Mouse (Mus musculus): ENCODE measurements around the gene Gse1. TPM values are rescaled to one million over a fixed set of nuclear protein-coding genes. Genes with fewer than 3 reads are reported as not detected.

Gse1 gene
- total RNA-seq, 2 experiments from 2014 or later: 77.7 to 105 TPM

- intact Hi-C loops (cut with DNase I): loop anchor here (1.0 to 5.0 kb wide), 6 partner anchors 62 to 420 kb away; no protein-coding TSS in a partner anchor
- no peak for TF ChIP-seq CTCF (IDR thresholded peaks at IDR 0.05)
- DNase-seq (ENCODE audit: extremely low spot score in 1 of 2, low spot score in 2 of 2): peak; percentile 80 to 82
- no peak overlapping the region for H3K4me3 ChIP-seq
- no peak overlapping the region for H3K27ac ChIP-seq
Measured at GRCm38 (mm10) chr8:120598579-120598978, 370.3 kb downstream of the Gse1 start.

DNA sequence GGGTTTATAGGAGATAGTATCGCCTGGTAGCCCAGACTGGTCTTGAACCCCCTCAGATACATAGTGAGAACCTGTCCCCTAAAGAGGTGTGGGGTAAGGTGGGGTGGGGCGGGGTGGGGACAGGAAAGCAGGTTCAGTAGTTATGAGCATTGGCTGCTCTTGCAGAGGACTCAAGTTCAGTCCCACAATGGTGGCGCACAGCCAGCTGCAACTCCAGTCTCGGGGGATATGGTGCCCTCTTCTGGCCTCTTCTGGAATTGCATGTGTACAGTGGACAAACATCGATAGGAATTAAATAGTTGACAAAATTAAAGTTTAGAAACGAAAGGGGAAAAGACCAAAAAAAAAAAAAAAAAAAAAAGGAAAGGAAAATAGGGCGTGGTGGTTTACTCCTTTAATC lies 371.2 kb downstream of the Gse1 start:
- H3K27ac ChIP-seq: no peak overlapping the region
- peak; percentile 83 for TF ChIP-seq CTCF (IDR thresholded peaks at IDR 0.05)
- H3K4me3 ChIP-seq: no peak overlapping the region
- intact Hi-C loops (cut with DNase I): loop anchor here (2.0 to 5.0 kb wide), 4 partner anchors 63 to 421 kb away; no protein-coding TSS in a partner anchor
- peak; percentile 73 for DNase-seq (ENCODE audit: extremely low spot score in 1 of 2, low spot score in 2 of 2)

- intact Hi-C loops (cut with DNase I): no loop called here
- Histone ChIP-seq H3K4me3 (no peak overlapping the region), H3K27ac (no peak overlapping the region)
- DNase-seq (ENCODE audit: extremely low spot score in 1 of 2, low spot score in 2 of 2): no peak
- no peak for TF ChIP-seq CTCF (IDR thresholded peaks at IDR 0.05)
Measured at GRCm38 (mm10) chr8:120602672-120603071, 374.4 kb downstream of the Gse1 start.

DNA sequence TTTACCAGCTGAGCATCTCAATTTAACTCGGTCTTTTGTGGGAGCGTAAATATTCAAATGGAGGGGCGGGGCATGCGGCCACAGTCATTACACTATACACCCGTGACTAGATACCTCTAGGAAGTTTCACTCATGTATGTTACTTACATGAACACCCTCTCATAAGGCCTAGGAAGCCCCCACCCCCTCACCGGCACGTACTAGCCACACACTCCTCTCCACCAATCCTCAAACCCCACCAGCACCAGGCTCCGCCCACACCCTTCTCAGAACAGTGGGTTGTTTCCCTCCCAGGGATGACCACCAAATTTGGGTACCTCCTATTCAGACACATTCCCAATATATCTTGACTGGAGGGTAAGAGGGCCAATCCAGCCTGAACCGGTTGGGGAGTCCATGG lies 379.2 kb downstream of the Gse1 start:
- intact Hi-C loops (cut with DNase I): no loop called here
- DNase-seq (ENCODE audit: extremely low spot score in 1 of 2, low spot score in 2 of 2): no peak
- no peak for TF ChIP-seq CTCF (IDR thresholded peaks at IDR 0.05)
- H3K27ac ChIP-seq: no peak overlapping the region
- no peak overlapping the region for H3K4me3 ChIP-seq

- no peak overlapping the region for H3K27ac ChIP-seq
- intact Hi-C loops (cut with DNase I): no loop called here
- peak; percentile 89 for TF ChIP-seq CTCF (IDR thresholded peaks at IDR 0.05)
- H3K4me3 ChIP-seq: no peak overlapping the region
- peak; percentile 67 to 85 for DNase-seq (ENCODE audit: extremely low spot score in 1 of 2, low spot score in 2 of 2)
Measured at GRCm38 (mm10) chr8:120607885-120608284, 379.6 kb downstream of the Gse1 start.

GRCm38 (mm10) chr8:120610824-120611223 lies 382.6 kb downstream of the Gse1 start:
- no peak for TF ChIP-seq CTCF (IDR thresholded peaks at IDR 0.05)

DNA sequence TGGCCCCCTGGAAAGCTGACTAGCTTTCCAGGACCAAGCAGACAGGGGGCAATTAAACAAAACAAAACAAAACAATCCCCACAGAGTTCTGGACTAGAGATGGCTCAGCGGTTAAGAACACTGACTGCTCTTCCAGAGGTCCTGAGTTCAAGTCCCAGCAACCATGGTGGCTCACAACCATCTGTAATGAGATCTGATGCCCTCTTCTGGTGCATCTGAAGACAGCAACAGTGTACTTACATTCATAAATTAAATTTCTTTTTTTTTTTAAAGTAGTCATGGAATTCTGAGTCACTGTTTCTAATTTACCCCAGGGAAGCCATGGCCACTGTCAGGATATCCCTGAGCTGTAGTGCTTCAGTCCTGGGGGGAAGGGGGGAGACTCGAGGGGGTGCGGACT lies 386.2 kb downstream of the Gse1 start:
- DNase-seq (ENCODE audit: extremely low spot score in 1 of 2, low spot score in 2 of 2): no peak
- no peak overlapping the region for H3K4me3 ChIP-seq
- intact Hi-C loops (cut with DNase I): no loop called here
- TF ChIP-seq CTCF (IDR thresholded peaks at IDR 0.05): peak; percentile 29
- no peak overlapping the region for H3K27ac ChIP-seq

More at GRCm38 (mm10) chr8:120610824-120611223, 382.6 kb downstream of the Gse1 start:
- intact Hi-C loops (cut with DNase I): no loop called here
- H3K27ac ChIP-seq: no peak overlapping the region
- H3K4me3 ChIP-seq: no peak overlapping the region
- no peak for DNase-seq (ENCODE audit: extremely low spot score in 1 of 2, low spot score in 2 of 2)

- DNase-seq (ENCODE audit: extremely low spot score in 1 of 2, low spot score in 2 of 2): no peak
- intact Hi-C loops (cut with DNase I): no loop called here
- no peak for TF ChIP-seq CTCF (IDR thresholded peaks at IDR 0.05)
- Histone ChIP-seq H3K27ac (peak overlapping the region; percentile 7; the same call in 1 of the 2 replicates), H3K4me3 (no peak overlapping the region)
Measured at GRCm38 (mm10) chr8:120616663-120617626, 388.7 kb downstream of the Gse1 start.

- no peak overlapping the region for H3K4me3 ChIP-seq
- DNase-seq (ENCODE audit: extremely low spot score in 1 of 2, low spot score in 2 of 2): peak; percentile 57 to 75
- peak; percentile 93 for TF ChIP-seq CTCF (IDR thresholded peaks at IDR 0.05)
Measured at GRCm38 (mm10) chr8:120618110-120618509, 389.9 kb downstream of the Gse1 start.

DNA sequence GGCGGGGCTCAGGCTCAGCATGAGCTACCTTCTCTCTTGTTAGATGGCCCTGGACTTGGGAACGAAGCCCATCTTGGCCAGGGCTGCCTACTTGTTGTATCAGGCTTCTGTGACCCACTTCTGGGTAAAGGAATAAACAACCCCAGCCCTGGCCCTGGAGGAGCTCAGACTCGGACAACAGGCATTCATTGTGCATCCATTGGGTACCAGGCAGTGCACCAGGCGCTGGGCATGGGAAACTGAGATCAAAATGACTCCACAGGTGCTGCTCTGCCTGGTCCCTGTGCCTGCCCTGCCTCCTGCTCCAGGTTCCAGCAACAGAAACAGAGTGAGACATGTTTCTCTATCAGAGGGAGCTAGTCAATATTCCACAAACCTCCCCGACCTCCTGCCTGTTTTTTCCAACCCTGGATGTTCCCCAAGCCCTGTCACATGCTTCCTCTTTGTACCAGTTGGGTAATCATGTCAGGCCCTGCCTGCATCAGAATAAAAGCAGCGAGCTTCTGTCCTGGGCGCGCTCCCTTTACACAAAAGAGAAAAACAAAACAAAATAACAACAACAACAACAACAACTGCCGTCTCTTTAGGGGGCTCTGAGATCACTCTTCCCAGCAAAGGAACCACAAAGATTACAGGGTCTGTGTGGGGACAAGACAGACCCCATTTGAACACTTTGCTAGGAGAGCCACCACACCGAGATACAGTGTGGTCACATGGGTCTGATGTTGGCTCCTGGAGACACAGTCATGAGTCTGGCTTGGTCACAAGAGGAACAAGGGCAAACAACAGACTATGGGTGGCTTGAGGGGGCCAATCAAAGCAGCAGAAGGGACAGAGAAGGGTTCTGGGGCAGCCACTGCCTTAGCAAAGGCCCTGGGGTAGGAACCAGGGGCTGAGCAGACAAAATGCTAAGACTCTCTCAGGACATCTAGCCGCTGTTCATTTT lies 391.3 kb downstream of the Gse1 start:
- TF ChIP-seq CTCF (IDR thresholded peaks at IDR 0.05): no peak
- intact Hi-C loops (cut with DNase I): loop anchor here (1.0 kb wide), 1 partner anchor 25 kb away; no protein-coding TSS in a partner anchor
- Histone ChIP-seq H3K4me3 (no peak overlapping the region), H3K27ac (peak overlapping the region; percentile 87)
- peak; percentile 21 to 36 for DNase-seq (ENCODE audit: extremely low spot score in 1 of 2, low spot score in 2 of 2)

More at GRCm38 (mm10) chr8:120618110-120618509, 389.9 kb downstream of the Gse1 start:
- peak overlapping the region; percentile 72 for H3K27ac ChIP-seq
- intact Hi-C loops (cut with DNase I): no loop called here

DNA sequence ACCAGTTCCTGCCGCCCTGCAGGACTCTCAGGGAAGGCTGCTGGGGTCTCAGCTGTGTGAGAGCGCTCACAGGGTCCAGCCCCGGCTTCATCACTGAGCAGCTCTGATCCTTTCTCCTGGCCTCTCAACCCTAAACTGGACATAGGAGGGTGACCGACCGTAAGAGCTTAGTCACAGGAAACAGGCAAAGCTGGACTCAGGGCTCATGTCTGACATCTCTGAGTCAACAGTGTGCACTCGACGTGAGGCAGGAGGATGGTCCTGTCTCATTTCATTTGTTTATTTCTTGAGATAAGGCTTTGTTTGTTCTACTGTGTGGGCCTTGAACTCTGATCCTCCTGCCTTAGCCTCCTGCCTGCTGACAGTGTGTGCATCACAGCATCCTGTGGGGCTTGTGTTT lies 392.2 kb downstream of the Gse1 start:
- Histone ChIP-seq H3K4me3 (no peak overlapping the region), H3K27ac (peak overlapping the region; percentile 87)
- no peak for DNase-seq (ENCODE audit: extremely low spot score in 1 of 2, low spot score in 2 of 2)
- no peak for TF ChIP-seq CTCF (IDR thresholded peaks at IDR 0.05)
- intact Hi-C loops (cut with DNase I): loop anchor here (1.0 kb wide), 1 partner anchor 24 kb away; no protein-coding TSS in a partner anchor

All from left cerebral cortex, adult 2 months (tissue).